Mouse (Mus musculus): Measurements from ENCODE around the gene Slc2a4. TPM values are rescaled to one million over a fixed set of nuclear protein-coding genes. Genes with fewer than 3 reads are reported as not detected.
"Not testable (repeated sequence)": the region's sequence is repeated elsewhere in the genome, so short reads cannot be mapped to it uniquely, and the experiment has no call there.

Slc2a4 gene
- polyA plus RNA-seq, 1 experiment, result 6.2 TPM

DNA sequence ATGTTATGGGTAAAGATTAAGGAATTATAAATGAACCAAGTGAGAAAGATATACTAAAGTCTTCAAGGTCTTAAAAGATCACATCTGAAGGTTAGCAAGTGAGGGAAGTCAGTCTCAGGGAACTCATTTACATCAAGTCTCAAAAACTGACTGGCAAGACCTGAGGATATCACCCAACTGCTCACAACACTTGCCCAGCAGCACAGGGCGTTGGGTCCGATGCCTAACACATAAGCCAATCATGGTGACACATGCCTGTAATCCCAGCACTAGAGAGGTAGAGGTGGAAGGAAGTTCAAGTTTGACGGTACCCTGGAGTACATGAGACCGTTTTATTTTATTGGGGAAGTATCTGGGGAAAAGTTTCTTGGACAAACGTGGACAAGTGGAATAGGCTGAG, 29.9 kb downstream of the Slc2a4 start:
- H3K27ac ChIP-seq (ENCODE audit: insufficient read depth, low read length), result no peak overlapping the region
- H3K27me3 ChIP-seq (ENCODE audit: control insufficient read depth, insufficient read depth, low read length), result no peaks in the 10 kb centered on the region
- H3K4me1 ChIP-seq (ENCODE audit: control insufficient read depth, insufficient read depth, insufficient read length), result peaks cover 13% of the 10 kb centered on the region
- DNase-seq (ENCODE audit: low read depth in 1 of 2, low spot score in 2 of 2), result no peak
- H3K4me3 ChIP-seq (ENCODE audit: extremely low read depth, insufficient read depth, insufficient read length), result no peak overlapping the region
- H3K36me3 ChIP-seq (ENCODE audit: control insufficient read depth, insufficient read depth, low read length), result peaks cover 31% of the 10 kb centered on the region
- TF ChIP-seq CTCF (IDR thresholded peaks at IDR 0.05; ENCODE audit: extremely low read depth, insufficient read depth, insufficient read length, insufficient replicate concordance), result no peak
- TF ChIP-seq POLR2A (IDR thresholded peaks at IDR 0.05; ENCODE audit: low read depth, low read length), result no peak
- WGBS, result 87% methylated on average over 5 of the region's 5 CpGs

DNA sequence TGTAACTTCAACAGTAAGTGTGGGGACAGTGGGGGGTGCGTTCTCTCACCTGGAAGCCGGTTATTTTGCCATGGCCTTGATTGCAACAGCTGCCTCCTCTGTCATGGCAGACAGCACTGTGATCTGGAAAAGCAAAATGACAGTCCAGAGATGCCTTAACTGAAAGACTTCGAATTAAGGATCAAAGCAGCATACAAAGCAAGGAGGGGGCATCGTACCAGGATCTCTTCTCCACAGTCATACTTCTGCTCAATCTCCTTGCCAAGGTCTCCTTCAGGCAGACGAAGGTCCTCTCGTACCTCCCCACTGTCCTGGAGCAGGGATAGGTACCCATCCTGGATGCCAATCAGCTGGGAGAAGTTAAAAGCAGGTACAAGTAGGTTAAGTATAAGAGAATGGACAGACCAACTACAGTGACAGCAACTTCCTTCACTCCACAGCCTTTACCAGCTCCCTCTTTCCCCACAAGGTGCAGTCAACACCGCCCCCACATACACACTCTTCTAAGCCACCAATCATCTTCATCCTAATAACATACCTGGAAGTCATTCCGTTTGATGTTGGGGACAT, 30.5 kb downstream of the Slc2a4 start:
- H3K27ac ChIP-seq (ENCODE audit: insufficient read depth, low read length), result no peak overlapping the region
- DNase-seq (ENCODE audit: low read depth in 1 of 2, low spot score in 2 of 2), result no peak
- H3K36me3 ChIP-seq (ENCODE audit: control insufficient read depth, insufficient read depth, low read length), result peaks cover 31% of the 10 kb centered on the region
- no peak overlapping the region for H3K4me3 ChIP-seq (ENCODE audit: extremely low read depth, insufficient read depth, insufficient read length)
- no peaks in the 10 kb centered on the region for H3K27me3 ChIP-seq (ENCODE audit: control insufficient read depth, insufficient read depth, low read length)
- 88% methylated on average over 8 of the region's 8 CpGs for WGBS
- TF ChIP-seq CTCF (IDR thresholded peaks at IDR 0.05; ENCODE audit: extremely low read depth, insufficient read depth, insufficient read length, insufficient replicate concordance) (no peak), POLR2A (IDR thresholded peaks at IDR 0.05; ENCODE audit: low read depth, low read length) (no peak)
- H3K4me1 ChIP-seq (ENCODE audit: control insufficient read depth, insufficient read depth, insufficient read length), result peaks cover 14% of the 10 kb centered on the region

DNA sequence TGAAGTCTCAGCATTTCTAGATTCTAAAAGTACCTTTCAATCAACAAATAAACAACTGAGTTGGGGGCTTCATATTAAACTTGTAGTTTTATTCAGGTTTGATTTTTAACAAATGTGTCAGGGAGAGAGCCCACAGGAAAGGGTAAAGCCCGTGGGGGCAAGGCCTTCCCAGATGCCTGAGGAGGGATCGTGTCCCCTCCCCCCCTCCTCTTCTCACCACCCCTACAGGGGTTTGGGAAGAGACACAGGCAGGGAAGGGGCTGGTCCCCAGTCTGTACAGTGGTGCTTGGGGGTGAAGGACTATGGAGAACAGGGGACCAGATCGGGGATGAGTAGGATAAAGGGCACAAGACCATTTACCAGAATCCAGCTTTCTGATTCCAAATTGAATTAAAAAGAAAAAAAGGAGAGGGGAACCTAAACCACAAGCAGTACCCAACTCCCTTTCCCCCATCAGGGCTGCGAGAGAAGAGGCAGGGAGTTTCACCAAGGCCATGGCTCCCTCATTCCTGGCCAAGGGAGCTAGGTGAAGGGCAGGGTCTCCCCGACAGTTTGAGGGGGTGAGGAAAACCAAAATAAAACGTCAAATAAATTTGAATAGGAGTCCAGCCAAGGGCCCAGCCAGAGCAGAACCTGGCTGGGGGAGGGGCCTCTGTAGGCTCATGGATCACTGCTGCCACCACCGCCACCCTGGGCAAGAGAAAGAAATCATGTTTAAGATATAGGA, 31.2 kb downstream of the Slc2a4 start:
- WGBS, result 64% methylated on average over 7 of the region's 7 CpGs
- not testable (repeated sequence) for DNase-seq (ENCODE audit: low read depth in 1 of 2, low spot score in 2 of 2); H3K27ac ChIP-seq (ENCODE audit: insufficient read depth, low read length); H3K27me3 ChIP-seq (ENCODE audit: control insufficient read depth, insufficient read depth, low read length); H3K4me3 ChIP-seq (ENCODE audit: extremely low read depth, insufficient read depth, insufficient read length)
- Histone ChIP-seq H3K4me1 (ENCODE audit: control insufficient read depth, insufficient read depth, insufficient read length) (peaks cover 11% of the 10 kb centered on the region), H3K36me3 (ENCODE audit: control insufficient read depth, insufficient read depth, low read length) (peaks cover 33% of the 10 kb centered on the region)

DNA sequence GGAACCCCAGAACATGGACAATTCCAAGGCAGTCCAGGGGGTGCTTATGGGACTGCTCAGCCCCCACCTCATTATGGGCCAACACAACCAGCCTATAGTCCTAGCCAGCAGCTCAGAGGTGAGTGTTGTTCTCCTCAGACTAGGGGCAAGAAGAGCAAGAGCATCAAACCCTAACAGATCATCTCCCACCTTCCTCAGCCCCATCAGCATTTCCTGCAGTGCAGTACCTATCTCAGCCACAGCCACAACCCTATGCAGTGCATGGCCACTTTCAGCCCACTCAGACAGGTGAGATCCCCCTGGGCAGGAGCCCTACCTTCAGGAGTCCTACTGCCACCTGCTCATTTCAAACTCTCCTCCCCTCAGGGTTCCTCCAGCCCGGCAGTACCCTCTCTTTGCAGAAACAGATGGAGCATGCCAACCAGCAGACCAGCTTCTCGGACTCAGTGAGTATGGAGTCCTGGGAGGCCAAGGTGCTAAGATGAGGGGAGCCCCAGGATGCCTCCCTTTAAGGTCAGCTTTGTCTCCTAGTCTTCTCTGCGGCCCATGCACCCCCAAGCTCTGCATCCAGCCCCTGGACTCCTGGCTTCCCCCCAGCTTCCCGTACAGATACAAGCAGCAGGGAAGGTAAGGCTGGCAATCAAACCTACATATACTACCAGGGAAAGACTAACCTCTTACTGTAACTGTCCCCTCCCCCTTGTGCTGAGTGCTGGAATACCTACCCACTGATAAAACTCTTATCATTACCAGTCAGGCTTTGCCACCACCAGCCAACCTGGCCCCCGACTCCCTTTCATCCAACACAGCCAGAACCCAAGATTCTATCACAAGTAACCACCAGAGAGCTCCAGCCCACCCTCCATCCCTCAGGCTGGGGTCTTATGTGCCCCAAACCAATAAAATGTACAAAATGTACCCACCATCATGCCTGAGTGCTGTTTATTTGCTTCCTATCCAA, 32.0 kb downstream of the Slc2a4 start:
- peak overlapping the region; percentile 15; the same call in 1 of the 2 replicates for H3K27ac ChIP-seq (ENCODE audit: insufficient read depth, low read length)
- no peak overlapping the region for H3K4me3 ChIP-seq (ENCODE audit: extremely low read depth, insufficient read depth, insufficient read length)
- TF ChIP-seq CTCF (IDR thresholded peaks at IDR 0.05; ENCODE audit: extremely low read depth, insufficient read depth, insufficient read length, insufficient replicate concordance), result no peak
- no peak for TF ChIP-seq POLR2A (IDR thresholded peaks at IDR 0.05; ENCODE audit: low read depth, low read length)
- WGBS, result 67% methylated on average over 5 of the region's 5 CpGs
- H3K27me3 ChIP-seq (ENCODE audit: control insufficient read depth, insufficient read depth, low read length), result no peaks in the 10 kb centered on the region
- peaks cover 38% of the 10 kb centered on the region for H3K36me3 ChIP-seq (ENCODE audit: control insufficient read depth, insufficient read depth, low read length)
- no peak for DNase-seq (ENCODE audit: low read depth in 1 of 2, low spot score in 2 of 2)
- H3K4me1 ChIP-seq (ENCODE audit: control insufficient read depth, insufficient read depth, insufficient read length), result peaks cover 11% of the 10 kb centered on the region

DNA sequence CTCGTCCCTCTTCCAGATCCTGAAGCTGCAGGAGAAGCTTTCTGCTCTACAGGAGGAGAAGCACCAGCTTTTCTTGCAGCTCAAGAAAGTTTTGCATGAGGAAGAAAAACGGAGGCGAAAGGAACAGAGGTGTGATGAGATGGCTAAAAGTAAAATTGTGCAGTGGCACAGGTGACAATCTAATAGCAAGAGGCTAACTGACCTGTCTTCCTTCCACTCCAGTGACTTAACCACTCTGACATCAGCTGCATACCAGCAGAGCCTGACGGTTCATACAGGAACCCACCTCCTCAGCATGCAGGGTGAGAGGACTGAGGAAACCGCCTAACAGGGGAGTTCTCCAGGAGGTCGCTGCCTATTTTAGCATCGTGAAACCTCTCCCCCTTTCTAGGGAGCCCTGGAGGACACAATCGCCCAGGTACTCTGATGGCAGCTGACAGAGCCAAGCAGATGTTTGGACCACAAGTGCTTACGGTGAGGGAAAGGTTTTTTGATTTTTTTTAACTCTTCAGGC, 33.0 kb downstream of the Slc2a4 start:
- no peak overlapping the region for H3K27ac ChIP-seq (ENCODE audit: insufficient read depth, low read length)
- peaks cover 11% of the 10 kb centered on the region for H3K4me1 ChIP-seq (ENCODE audit: control insufficient read depth, insufficient read depth, insufficient read length)
- DNase-seq (ENCODE audit: low read depth in 1 of 2, low spot score in 2 of 2), result no peak
- peaks cover 40% of the 10 kb centered on the region for H3K36me3 ChIP-seq (ENCODE audit: control insufficient read depth, insufficient read depth, low read length)
- no peaks in the 10 kb centered on the region for H3K27me3 ChIP-seq (ENCODE audit: control insufficient read depth, insufficient read depth, low read length)
- TF ChIP-seq POLR2A (IDR thresholded peaks at IDR 0.05; ENCODE audit: low read depth, low read length), result no peak
- TF ChIP-seq CTCF (IDR thresholded peaks at IDR 0.05; ENCODE audit: extremely low read depth, insufficient read depth, insufficient read length, insufficient replicate concordance), result no peak
- peak overlapping the region; percentile 78; the same call in 1 of the 2 replicates for H3K4me3 ChIP-seq (ENCODE audit: extremely low read depth, insufficient read depth, insufficient read length)
- 40% methylated on average over 9 of the region's 9 CpGs for WGBS

DNA sequence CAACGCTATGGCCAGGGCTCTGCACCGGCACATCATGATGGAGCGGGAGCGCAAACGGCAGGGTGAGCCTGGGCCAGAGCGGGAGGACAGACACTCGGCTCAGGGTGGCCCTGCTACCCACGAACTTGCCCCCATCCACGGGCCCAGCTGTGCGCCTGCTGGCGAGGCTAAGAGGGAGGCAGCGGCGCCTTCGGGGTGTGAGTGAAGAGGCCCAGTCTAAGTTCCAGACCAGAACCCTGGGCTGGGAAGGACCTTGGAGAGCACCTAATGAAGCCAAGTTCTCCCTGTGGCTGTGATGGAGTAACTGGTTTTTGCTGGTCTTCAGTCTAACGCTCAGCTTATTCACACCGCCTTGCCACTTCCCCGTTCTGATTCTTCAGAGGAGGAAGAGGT, 33.6 kb downstream of the Slc2a4 start:
- Histone ChIP-seq H3K4me3 (ENCODE audit: extremely low read depth, insufficient read depth, insufficient read length) (peak overlapping the region; percentile 78), H3K27ac (ENCODE audit: insufficient read depth, low read length) (peak overlapping the region; percentile 86), H3K36me3 (ENCODE audit: control insufficient read depth, insufficient read depth, low read length) (peaks cover 45% of the 10 kb centered on the region), H3K4me1 (ENCODE audit: control insufficient read depth, insufficient read depth, insufficient read length) (peaks cover 11% of the 10 kb centered on the region), H3K27me3 (ENCODE audit: control insufficient read depth, insufficient read depth, low read length) (no peaks in the 10 kb centered on the region)
- TF ChIP-seq CTCF (IDR thresholded peaks at IDR 0.05; ENCODE audit: extremely low read depth, insufficient read depth, insufficient read length, insufficient replicate concordance), result no peak
- no peak for DNase-seq (ENCODE audit: low read depth in 1 of 2, low spot score in 2 of 2)
- under 1% methylated on average over 17 of the region's 17 CpGs for WGBS

Measured in spleen, adult 2 months (tissue).